Mouse (Mus musculus) granulocyte monocyte progenitor cell, adult 5-6 weeks (primary cell): Measurements from ENCODE around the gene Cln6. TPM values are rescaled to one million over a fixed set of nuclear protein-coding genes. Genes with fewer than 3 reads are reported as not detected.

Experiments used
- ATAC-seq: replicated peaks from 2 replicates; pipeline ENCODE4 v1.8.0; 2016; ENCODE audit warnings: mild to moderate bottlenecking, moderate TSS enrichment, inconsistent platforms; ENCODE audit not compliant: poor library complexity, severe bottlenecking
- total RNA-seq, 2 experiments: library from RNA; stranded (forward) in 1 of 2; stranded (reverse) in 1 of 2; fragments of 200-712, 200-1000 nt in 1 of 2; fragments of >200 nt in 1 of 2; fragmentation: Nextera tagmentation in 1 of 2; gene quantifications; 2 replicates each; pipeline ENCODE4 v1.2.3; 2014 to 2017

Gene Cln6
- total RNA-seq, 2 experiments from 2014 or later = 20.7 to 61.8 TPM

- ATAC-seq = no peak
These were observed 32.1 kb downstream of the Cln6 start for GRCm38 (mm10) chr9:62870728-62871127.

DNA sequence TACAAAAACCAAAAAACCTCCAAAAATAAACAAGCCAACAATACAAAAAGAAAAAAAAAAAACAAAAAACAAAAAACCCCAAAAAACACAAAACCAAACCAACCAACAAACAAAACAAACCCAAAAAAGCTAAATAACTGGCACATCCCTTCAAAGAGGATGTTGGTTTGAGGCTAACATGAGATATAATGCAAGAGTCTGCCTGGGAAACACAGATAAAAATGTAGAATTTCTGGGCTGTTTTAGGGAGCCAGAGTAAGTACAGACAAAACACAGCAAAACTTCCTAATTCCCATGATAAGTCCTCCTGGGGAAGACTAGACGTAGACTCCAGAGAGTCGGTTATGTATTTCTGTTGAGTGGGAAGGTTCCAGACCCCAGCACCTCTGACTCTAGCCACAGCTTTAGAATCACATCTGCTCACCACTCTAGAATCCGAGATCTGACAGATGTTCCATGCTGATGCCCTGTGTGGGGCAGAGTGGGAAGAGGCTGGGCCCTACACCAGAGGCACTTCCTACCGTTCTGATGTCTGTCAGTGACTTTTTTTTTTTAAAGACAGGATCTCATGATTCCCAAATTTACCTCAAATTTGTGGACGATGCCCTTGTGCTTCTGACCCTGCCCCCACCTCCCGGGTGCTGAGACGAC is 38.5 kb downstream of the Cln6 start:
- ATAC-seq = no peak

- ATAC-seq = no peak
These were observed 39.2 kb downstream of the Cln6 start for GRCm38 (mm10) chr9:62877825-62878224.

- ATAC-seq = no peak
These were observed 43.3 kb downstream of the Cln6 start for GRCm38 (mm10) chr9:62881871-62882270.

GRCm38 (mm10) chr9:62894486-62894885 is 55.9 kb downstream of the Cln6 start:
- peak; percentile 63 for ATAC-seq

Other genes starting within 250 kb of the Cln6 start
- not detected in 2 replicates for gene Itga11, start 161.0 kb upstream of the Cln6 start, total RNA-seq (2014; fragmentation: Nextera tagmentation)
- gene Itga11, start 161.0 kb upstream of the Cln6 start, total RNA-seq (2017) = 0.22 TPM in 1 of 2 replicates, not detected in the other
- gene Fem1b, start 26.9 kb upstream of the Cln6 start, total RNA-seq (2014; fragmentation: Nextera tagmentation) = 22.2 and 27.5 TPM in 2 replicates
- 43.9 and 53.9 TPM in 2 replicates for gene Fem1b, start 26.9 kb upstream of the Cln6 start, total RNA-seq (2017)
- 1.1 and 6.9 TPM in 2 replicates for gene Calml4, start 19.3 kb downstream of the Cln6 start, total RNA-seq (2014; fragmentation: Nextera tagmentation)
- 0.13 and 2.3 TPM in 2 replicates for gene Calml4, start 19.3 kb downstream of the Cln6 start, total RNA-seq (2017)
- 44.4 and 57.8 TPM in 2 replicates for gene Pias1, start 149.1 kb downstream of the Cln6 start, total RNA-seq (2014; fragmentation: Nextera tagmentation)
- 19.0 and 38.3 TPM in 2 replicates for gene Pias1, start 149.1 kb downstream of the Cln6 start, total RNA-seq (2017)